Mouse (Mus musculus) MEL (cell line): ENCODE measurements around the gene Mbd6. TPM values are rescaled to one million over a fixed set of nuclear protein-coding genes. Genes with fewer than 3 reads are reported as not detected.
A peak's percentile ranks its signal among the peaks of the same experiment; 100 is the strongest.

ENCODE experiments used
- DNase-seq: peaks from one replicate; pipeline ENCODE4 v3.0.0; 2011; ENCODE audit warnings: low read depth, low spot score
- H3K27ac ChIP-seq: 2 replicates; pipeline ENCODE4 v1.5.1; 2012; ENCODE audit warnings: low read depth, mild to moderate bottlenecking, control low read depth, low read length, moderate library complexity; ENCODE audit not compliant: control insufficient read depth
- H3K27me3 ChIP-seq, 2 experiments: fragments of 150-350 bp in 1 of 2; sonication (generic) in 1 of 2; 2 replicates each; pipeline ENCODE4 v1.6.1; 2012; ENCODE audit warnings: low read length in 2 of 2, mild to moderate bottlenecking in 2 of 2, improper control_type of control experiment in 1 of 2, moderate library complexity in 1 of 2; ENCODE audit not compliant: insufficient read depth in 2 of 2, control insufficient read depth in 1 of 2
- H3K36me3 ChIP-seq, 2 experiments: 2 replicates each; pipeline ENCODE4 v1.6.1; 2012 to 2014; ENCODE audit warnings: low read length in 2 of 2, improper control_type of control experiment in 1 of 2, inconsistent platforms in 1 of 2, mild to moderate bottlenecking in 1 of 2; ENCODE audit not compliant: insufficient read depth in 2 of 2, control insufficient read depth in 1 of 2
- H3K4me1 ChIP-seq, 2 experiments: fragments of 150-350 bp in 1 of 2; sonication (generic) in 1 of 2; 2 replicates each; pipeline ENCODE4 v1.6.1; 2012; ENCODE audit warnings: low read length in 2 of 2, improper control_type of control experiment in 1 of 2, mild to moderate bottlenecking in 1 of 2; ENCODE audit not compliant: insufficient read depth in 2 of 2, control insufficient read depth in 1 of 2
- H3K4me3 ChIP-seq, 2 experiments: fragments of 150-350 bp in 1 of 2; sonication (generic) in 1 of 2; 2 replicates each; pipeline ENCODE4 v1.5.1; 2012; ENCODE audit warnings: low read depth in 2 of 2, low read length in 2 of 2, mild to moderate bottlenecking in 2 of 2, moderate library complexity in 2 of 2, control low read depth in 1 of 2, improper control_type of control experiment in 1 of 2; ENCODE audit not compliant: control insufficient read depth in 1 of 2, insufficient read depth in 1 of 2
- H3K79me2 ChIP-seq: 2 replicates; pipeline ENCODE4 v1.6.1; 2012; ENCODE audit warnings: mild to moderate bottlenecking, low read length, moderate library complexity; ENCODE audit not compliant: control insufficient read depth, poor library complexity, insufficient read depth
- H3K9ac ChIP-seq: 2 replicates; pipeline ENCODE4 v1.6.1; 2012; ENCODE audit warnings: low read depth, mild to moderate bottlenecking, control low read depth, low read length, moderate library complexity; ENCODE audit not compliant: control insufficient read depth, poor library complexity, severe bottlenecking
- H3K9me3 ChIP-seq: fragments of 150-350 bp; sonication (generic); replicated peaks from 2 replicates; pipeline ENCODE4 v1.6.1; 2012; ENCODE audit warnings: mild to moderate bottlenecking, low read length, improper control_type of control experiment, moderate library complexity; ENCODE audit not compliant: insufficient read depth
- BHLHE40 ChIP-seq: IDR thresholded peaks from 2 replicates; pipeline ENCODE4 v1.6.1; 2012; ENCODE audit warnings: low read depth, mild to moderate bottlenecking, inconsistent platforms, low read length, improper control_type of control experiment, borderline replicate concordance
- CHD2 ChIP-seq: IDR thresholded peaks from 2 replicates; pipeline ENCODE4 v1.6.1; 2011; ENCODE audit warnings: low read length, improper control_type of control experiment
- ELF1 ChIP-seq: IDR thresholded peaks from 2 replicates; pipeline ENCODE4 v1.6.1; 2014; ENCODE audit warnings: low read depth, mild to moderate bottlenecking, inconsistent platforms, low read length, improper control_type of control experiment, moderate library complexity
- EP300 ChIP-seq, 2 experiments: IDR thresholded peaks; 2 replicates each; pipeline ENCODE4 v1.6.1; 2011; ENCODE audit warnings: improper control_type of control experiment in 2 of 2, low read length in 2 of 2, low read depth in 1 of 2, mild to moderate bottlenecking in 1 of 2
- ETS1 ChIP-seq: IDR thresholded peaks from 2 replicates; pipeline ENCODE4 v1.6.1; 2012; ENCODE audit warnings: low read depth, mild to moderate bottlenecking, inconsistent platforms, low read length, improper control_type of control experiment, moderate library complexity
- GABPA ChIP-seq: IDR thresholded peaks from 2 replicates; pipeline ENCODE4 v1.6.1; 2012; ENCODE audit warnings: low read depth, mild to moderate bottlenecking, inconsistent platforms, low read length, improper control_type of control experiment, moderate library complexity
- HCFC1 ChIP-seq: IDR thresholded peaks from 2 replicates; pipeline ENCODE4 v1.6.1; 2012; ENCODE audit warnings: low read depth, mild to moderate bottlenecking, inconsistent platforms, low read length, improper control_type of control experiment, moderate library complexity
- JUND ChIP-seq: IDR thresholded peaks from 2 replicates; pipeline ENCODE4 v1.6.1; 2011; ENCODE audit warnings: low read depth, mild to moderate bottlenecking, improper control_type of control experiment, low read length
- MAX ChIP-seq: IDR thresholded peaks from 2 replicates; pipeline ENCODE4 v1.6.1; 2011; ENCODE audit warnings: low read length, improper control_type of control experiment
- MAZ ChIP-seq: IDR thresholded peaks from 2 replicates; pipeline ENCODE4 v1.6.1; 2012; ENCODE audit warnings: low read depth, mild to moderate bottlenecking, inconsistent platforms, low read length, improper control_type of control experiment
- MXI1 ChIP-seq: IDR thresholded peaks from 2 replicates; pipeline ENCODE4 v1.6.1; 2011; ENCODE audit warnings: mild to moderate bottlenecking, low read depth, low read length, improper control_type of control experiment
- NRF1 ChIP-seq: IDR thresholded peaks from 2 replicates; pipeline ENCODE4 v1.6.1; 2014; ENCODE audit warnings: low read depth, mild to moderate bottlenecking, inconsistent platforms, low read length, improper control_type of control experiment, moderate library complexity; ENCODE audit not compliant: poor library complexity, insufficient read depth, severe bottlenecking
- POLR2A ChIP-seq, 2 experiments: IDR thresholded peaks; 2 replicates each; pipeline ENCODE4 v1.6.1; 2011 to 2012; ENCODE audit warnings: low read length in 2 of 2, mild to moderate bottlenecking in 2 of 2, control low read depth in 1 of 2, improper control_type of control experiment in 1 of 2, low read depth in 1 of 2, moderate library complexity in 1 of 2; ENCODE audit not compliant: control insufficient read depth in 1 of 2, insufficient read depth in 1 of 2, poor library complexity in 1 of 2
- POLR2AphosphoS2 ChIP-seq: IDR thresholded peaks from 2 replicates; pipeline ENCODE4 v1.6.1; 2011; ENCODE audit warnings: low read length, improper control_type of control experiment
- SIN3A ChIP-seq: IDR thresholded peaks from 2 replicates; pipeline ENCODE4 v1.6.1; 2012; ENCODE audit warnings: low read length, improper control_type of control experiment, inconsistent platforms
- SMC3 ChIP-seq: IDR thresholded peaks from 2 replicates; pipeline ENCODE4 v1.6.1; 2011; ENCODE audit warnings: low read depth, low read length, improper control_type of control experiment
- TBP ChIP-seq: IDR thresholded peaks from 2 replicates; pipeline ENCODE4 v1.8.0; 2011; ENCODE audit warnings: low read depth, low read length, improper control_type of control experiment
- TCF12 ChIP-seq: IDR thresholded peaks from 2 replicates; pipeline ENCODE4 v1.6.1; 2014; ENCODE audit warnings: low read depth, mild to moderate bottlenecking, inconsistent platforms, low read length, improper control_type of control experiment, moderate library complexity
- UBTF ChIP-seq: IDR thresholded peaks from 2 replicates; pipeline ENCODE4 v1.6.1; 2012; ENCODE audit warnings: low read depth, mild to moderate bottlenecking, inconsistent platforms, low read length, improper control_type of control experiment, moderate library complexity, borderline replicate concordance; ENCODE audit not compliant: insufficient read depth
- USF1 ChIP-seq: IDR thresholded peaks from 2 replicates; pipeline ENCODE4 v1.6.1; 2014; ENCODE audit warnings: low read depth, mild to moderate bottlenecking, inconsistent platforms, low read length, improper control_type of control experiment, moderate library complexity
- USF2 ChIP-seq, 2 experiments: IDR thresholded peaks; 2 replicates each; pipeline ENCODE4 v1.6.1; 2011 to 2012; ENCODE audit warnings: improper control_type of control experiment in 2 of 2, low read length in 2 of 2, borderline replicate concordance in 1 of 2, inconsistent platforms in 1 of 2, low read depth in 1 of 2, mild to moderate bottlenecking in 1 of 2; ENCODE audit not compliant: insufficient read depth in 1 of 2
- ZNF384 ChIP-seq: IDR thresholded peaks from 2 replicates; pipeline ENCODE4 v1.6.1; 2012; ENCODE audit warnings: low read depth, mild to moderate bottlenecking, inconsistent platforms, low read length, improper control_type of control experiment
- polyA plus RNA-seq, 2 experiments: library from polyadenylated mRNA; stranded (reverse) in 1 of 2; unstranded in 1 of 2; fragments of >175 nt in 1 of 2; fragments of >200 nt in 1 of 2; gene quantifications; 2 replicates each; pipeline versions ENCODE4 v1.2.1 to v1.2.4; 2012; ENCODE audit warnings: low replicate concordance in 2 of 2, low read depth in 1 of 2; ENCODE audit not compliant: insufficient read length in 2 of 2, insufficient read depth in 1 of 2, missing spikeins in 1 of 2
- total RNA-seq: library from RNA; depleted of rRNA; stranded (reverse); fragments of 300-350 nt; gene quantifications from 2 replicates; pipeline ENCODE4 v1.2.3, GENCODE M21; 2012

The Mbd6 gene
- total and polyA plus RNA-seq, 3 experiments, result 4.2 to 44.8 TPM; not detected in 1

DNA sequence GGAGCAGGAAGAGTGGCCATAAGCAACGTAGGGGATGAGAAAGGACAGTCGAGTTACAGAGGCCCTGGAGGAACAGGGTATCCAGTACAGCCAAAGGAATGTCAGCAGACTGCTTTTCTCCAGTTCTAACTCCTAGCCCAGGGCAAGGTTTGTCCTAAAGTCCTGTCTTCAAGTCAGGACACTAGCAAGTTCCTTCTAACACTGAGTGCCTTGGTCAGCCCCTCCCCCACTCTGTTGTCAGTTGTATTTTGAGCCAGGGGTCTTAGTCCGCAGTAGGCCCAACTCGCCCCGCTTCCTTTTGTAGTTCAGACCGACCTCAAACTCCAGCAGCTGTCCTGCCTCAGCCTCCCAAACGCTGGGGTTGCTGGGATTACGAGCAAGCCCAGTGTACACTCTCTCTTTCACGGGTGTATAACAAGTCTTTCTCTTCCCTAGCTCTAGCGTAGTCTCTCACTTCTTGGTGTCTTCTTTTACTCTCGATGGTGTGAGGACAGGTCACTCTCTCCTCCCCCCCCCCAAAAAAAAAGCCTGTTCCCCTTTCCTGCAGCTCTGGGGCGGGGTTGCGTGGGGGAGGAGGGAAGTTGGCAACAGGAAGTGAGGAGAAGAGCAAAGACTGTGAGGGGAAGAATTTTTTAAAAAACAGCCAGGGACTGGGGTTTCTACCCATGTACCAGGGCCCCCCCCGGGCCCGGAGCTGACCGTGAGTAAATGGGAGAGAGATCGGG, 34.5 kb upstream of the Mbd6 start:
- no peaks in the 10 kb centered on the region for H3K27me3 ChIP-seq
- peak overlapping the region; percentile 71 for H3K9ac ChIP-seq
- H3K79me2 ChIP-seq, result peaks cover 2% of the 10 kb centered on the region; the same call in 1 of the 2 replicates
- peaks cover 11 to 19% of the 10 kb centered on the region in 2 experiments for H3K4me1 ChIP-seq
- peaks cover 0 to 11% of the 10 kb centered on the region in 2 experiments; a peak in 2 of 4 replicates for H3K36me3 ChIP-seq
- peak overlapping the region; percentile 64 for H3K27ac ChIP-seq
- no peak for TF ChIP-seq JUND
- TF ChIP-seq MAX, result no peak
- peak; percentile 78 for TF ChIP-seq ELF1
- TF ChIP-seq POLR2A (IDR thresholded peaks at IDR 0.05; ENCODE audit: control insufficient read depth in 1 of 2, insufficient read depth in 1 of 2, low read depth in 1 of 2, low read length in 2 of 2, poor library complexity in 1 of 2), result peak in 1 of 2 experiments; percentile 58; a peak in 2 of 4 replicates
- TF ChIP-seq USF1, result no peak
- TF ChIP-seq CHD2, result peak; percentile 29; the same call in 1 of the 2 replicates
- 0 out of 2 replicates have a peak, but pooled peaks have one; percentile 19 for TF ChIP-seq BHLHE40
- TF ChIP-seq NRF1, result peak; percentile 18; the same call in 1 of the 2 replicates
- TF ChIP-seq EP300 (IDR thresholded peaks at IDR 0.05; ENCODE audit: low read depth in 1 of 2, low read length in 2 of 2), result peak; percentile 6 to 43; a peak in 3 of 4 replicates
- peak; percentile 98 for TF ChIP-seq MAZ
- TF ChIP-seq USF2 (IDR thresholded peaks at IDR 0.05; ENCODE audit: borderline replicate concordance in 1 of 2, insufficient read depth in 1 of 2, low read depth in 1 of 2, low read length in 2 of 2), result no peak
- TF ChIP-seq TBP, result peak; percentile 63
- TF ChIP-seq HCFC1, result peak; percentile 62; the same call in 1 of the 2 replicates
- TF ChIP-seq SIN3A, result peak; percentile 67
- TF ChIP-seq ZNF384, result peak; percentile 90
- peak; percentile 60; the same call in 1 of the 2 replicates for TF ChIP-seq MXI1
- TF ChIP-seq TCF12, result 0 out of 2 replicates have a peak, but pooled peaks have one; percentile 8
- TF ChIP-seq GABPA, result no peak
- TF ChIP-seq ETS1, result 0 out of 2 replicates have a peak, but pooled peaks have one; percentile 45
- no peak for TF ChIP-seq POLR2AphosphoS2
- TF ChIP-seq UBTF, result no peak
- no peak for TF ChIP-seq SMC3
- TF ChIP-seq, all 39 proteins: peak for 14
- DNase-seq, result peak; percentile 85
- H3K4me3 ChIP-seq, result peak overlapping the region; percentile 53 to 89
- no peaks in the 10 kb centered on the region for H3K9me3 ChIP-seq
